8 mouse cellular contexts compared by ENCODE assay signal in the genomic region with DNA sequence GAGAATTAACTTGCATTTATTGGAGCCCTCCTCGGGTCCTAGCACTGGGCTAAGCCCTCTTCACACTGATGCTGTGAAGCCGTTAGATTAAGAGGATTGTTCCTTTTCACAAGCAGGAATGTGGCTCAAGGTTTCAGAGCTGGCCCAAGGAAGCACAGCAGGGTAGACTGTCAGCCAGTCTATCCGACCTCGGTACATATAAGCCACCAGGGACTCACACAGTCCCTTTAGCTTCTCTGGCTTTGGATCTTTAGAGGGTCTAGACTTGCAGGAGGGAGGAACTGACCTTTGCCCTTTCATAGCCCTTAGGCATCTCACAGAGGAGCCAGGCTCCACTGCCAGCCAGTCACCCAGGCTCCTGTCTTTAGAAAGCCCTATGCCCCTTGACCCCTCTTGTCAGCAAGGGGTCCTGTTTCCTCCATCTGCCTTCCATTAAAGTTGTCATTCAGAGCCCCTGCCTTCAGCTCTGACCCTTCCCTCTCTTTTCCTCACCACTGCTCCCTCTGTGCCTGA. TPM values are rescaled to one million over a fixed set of nuclear protein-coding genes. Genes with fewer than 3 reads are reported as not detected.
DNase-seq lines count a peak whose midpoint lies in the region; ATAC-seq lines count a peak whose summit lies in the region.

A gene (minus strand): TSS at position 51 of the 513 bp plus-strand sequence.

- WGBS in intestine, embryonic 15.5 days: 36% methylated on average over 4 of the region's 4 CpGs
- 12% methylated on average over 4 of the region's 4 CpGs for WGBS in midbrain, embryonic 12.5 days

- no peak within 1 kb of the TSS for H3K4me2 ChIP-seq in intestine, embryonic 15.5 days (replicated peaks)
- H3K4me2 ChIP-seq in midbrain, embryonic 12.5 days (replicated peaks): no peak within 1 kb of the TSS

- H3K4me1 ChIP-seq in intestine, embryonic 15.5 days (replicated peaks): peaks cover 16% of the 10 kb centered on the region
- peaks cover 16% of the 10 kb centered on the region for H3K4me1 ChIP-seq in midbrain, embryonic 12.5 days

- H3K9me3 ChIP-seq in intestine, embryonic 15.5 days: no peaks in the 10 kb centered on the region
- H3K9me3 ChIP-seq in midbrain, embryonic 12.5 days: no peaks in the 10 kb centered on the region

- H3K27ac ChIP-seq in intestine, embryonic 15.5 days: no peak within 1 kb of the TSS
- no peak within 1 kb of the TSS for H3K27ac ChIP-seq in midbrain, embryonic 12.5 days (replicated peaks)

- H3K9ac ChIP-seq in intestine, embryonic 15.5 days: no peak within 1 kb of the TSS
- H3K9ac ChIP-seq in midbrain, embryonic 12.5 days (replicated peaks): no peak within 1 kb of the TSS

- ATAC-seq in intestine, embryonic 15.5 days: no peak
- ATAC-seq in midbrain, embryonic 12.5 days (ENCODE audit: low FRiP score, low read depth): no peak

- H3K4me3 ChIP-seq in intestine, embryonic 15.5 days (replicated peaks): no peak within 1 kb of the TSS
- H3K4me3 ChIP-seq in midbrain, embryonic 12.5 days: no peak within 1 kb of the TSS

- peaks cover 5% of the 10 kb centered on the region for H3K36me3 ChIP-seq in intestine, embryonic 15.5 days
- H3K36me3 ChIP-seq in midbrain, embryonic 12.5 days: peaks cover 12% of the 10 kb centered on the region

- no peaks in the 10 kb centered on the region for H3K27me3 ChIP-seq in intestine, embryonic 15.5 days (replicated peaks)
- H3K27me3 ChIP-seq in midbrain, embryonic 12.5 days: no peaks in the 10 kb centered on the region

- DNase-seq in gastrocnemius, postnatal 4 days (ENCODE audit: low spot score in 2 of 2): no peak
- DNase-seq in gastrocnemius, postnatal 10 days: no peak
- DNase-seq in urinary bladder, adult 2 months (ENCODE audit: low spot score): no peak
- no peak for DNase-seq in urinary bladder, postnatal 14 days (ENCODE audit: low spot score)
- DNase-seq in natural killer cell, adult 2 months (ENCODE audit: low spot score in 2 of 2): no peak
- no peak for DNase-seq in thymus, postnatal 10 days (ENCODE audit: low spot score in 2 of 2)

RNA-seq across cellular contexts. Expression of the gene that starts here (rescaled TPM):
- total RNA-seq in gastrocnemius, postnatal 4 days (2021): 10 to 100 TPM; 13.4 to 18.9 TPM
- 1 to 10 TPM; 8.9 to 9.0 TPM for total RNA-seq in gastrocnemius, postnatal 10 days (2021)
- 26.0 and 27.0 TPM in 2 replicates for polyA plus RNA-seq in urinary bladder, adult 2 months (2012; rRNA removed)
- 22.4 and 23.3 TPM in 2 replicates for polyA plus RNA-seq in intestine, embryonic 15.5 days (2015; fragmentation: Nextera tagmentation; extraction: Ambion mirVana)
- 40.3 and 41.0 TPM in 2 replicates for polyA plus RNA-seq in midbrain, embryonic 12.5 days (2016; fragmentation: Nextera tagmentation; extraction: Ambion mirVana)
